Mouse (Mus musculus) retina, embryonic 14.5 days (tissue): ENCODE data around the gene Per1.

Experiments used
- DNase-seq: peaks from one replicate; pipeline ENCODE4 v3.0.0-alpha.2; 2015; ENCODE audit warnings: low spot score

Per1 gene

DNA sequence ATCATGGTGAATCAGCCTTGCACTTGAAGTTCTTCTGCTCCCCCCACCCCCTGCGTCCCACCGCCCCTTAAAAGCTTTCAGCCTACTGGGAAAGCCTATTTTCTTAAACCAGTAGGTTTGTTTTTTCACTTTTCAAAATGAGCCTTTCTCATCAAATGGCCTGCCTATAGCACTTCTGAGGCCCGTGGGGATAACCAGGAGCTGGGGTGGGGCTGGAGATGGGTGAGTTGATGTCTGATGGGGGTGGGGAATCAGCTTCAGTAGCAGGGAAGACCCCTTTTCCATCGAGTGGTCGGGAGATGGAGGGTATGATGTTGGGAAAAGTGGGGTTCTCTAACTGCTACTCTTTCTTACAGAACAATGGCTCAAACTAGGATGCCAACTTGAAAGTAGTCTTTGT, 21.8 kb downstream of the Per1 start:
- no peak for DNase-seq

DNA sequence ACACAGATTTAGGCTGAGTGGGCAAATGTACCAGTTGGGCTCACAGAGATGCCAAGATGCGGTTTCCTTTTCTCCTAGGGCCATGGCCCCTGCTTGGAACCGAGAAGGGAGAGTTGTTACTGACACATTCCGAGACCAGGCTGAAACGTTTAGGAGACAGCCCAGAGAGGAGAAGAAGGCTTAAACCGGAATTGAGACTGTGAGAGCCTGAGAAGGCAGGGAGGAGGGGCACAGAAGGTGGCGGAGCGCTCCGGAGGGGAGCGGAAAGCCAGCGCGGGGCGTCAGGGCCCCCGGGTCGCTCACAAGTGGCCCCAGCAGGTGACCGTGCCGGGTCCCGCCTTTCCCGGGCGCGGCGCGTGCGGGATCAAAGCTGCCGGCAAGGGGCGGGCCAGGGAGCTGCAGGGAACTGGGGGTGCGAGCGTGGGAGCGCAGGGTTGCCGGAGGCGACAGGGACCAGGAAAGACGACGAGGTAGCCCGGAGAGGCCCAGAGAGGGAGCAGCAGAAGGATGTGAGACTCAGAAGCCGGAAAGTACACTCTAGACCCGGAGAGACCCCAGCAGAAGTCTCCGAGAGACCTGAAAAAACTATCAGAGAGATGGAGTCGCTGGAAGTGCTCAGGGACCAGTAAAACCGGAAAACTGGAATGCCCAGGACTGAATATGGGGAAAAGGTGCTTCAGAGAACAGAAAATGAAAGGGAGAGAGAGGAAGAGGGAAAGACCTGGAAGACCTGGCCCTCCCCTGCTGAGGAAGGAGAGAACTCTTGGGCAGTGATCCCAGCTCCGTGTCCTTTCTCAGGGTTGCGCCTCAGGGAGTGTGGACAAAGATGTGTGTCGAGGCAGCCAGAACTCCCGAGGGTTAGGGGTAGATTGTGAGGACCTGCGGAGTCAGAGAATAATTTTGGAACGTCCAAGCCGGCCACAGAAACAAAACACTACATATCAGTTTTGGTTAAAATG, 23.0 kb downstream of the Per1 start:
- DNase-seq = peak; percentile 61

DNA sequence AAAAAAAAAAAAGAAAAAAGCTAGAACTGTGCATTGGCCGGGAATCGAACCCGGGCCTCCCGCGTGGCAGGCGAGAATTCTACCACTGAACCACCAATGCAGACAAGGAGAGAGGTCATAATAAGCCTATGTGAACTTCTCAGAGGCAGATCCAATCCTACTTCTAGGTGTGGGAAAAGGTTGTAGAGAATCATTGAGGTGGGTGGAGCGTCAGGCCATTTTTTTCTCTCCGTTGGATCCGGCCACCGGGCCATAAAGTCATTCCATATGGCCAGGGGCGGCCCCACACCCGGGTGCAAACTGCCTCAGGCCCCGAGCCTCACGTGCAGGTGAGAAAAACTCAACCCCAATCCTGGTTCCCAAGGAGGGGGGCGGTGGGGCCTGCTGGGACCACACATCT, 23.7 kb downstream of the Per1 start:
- peak; percentile 99 for DNase-seq

DNA sequence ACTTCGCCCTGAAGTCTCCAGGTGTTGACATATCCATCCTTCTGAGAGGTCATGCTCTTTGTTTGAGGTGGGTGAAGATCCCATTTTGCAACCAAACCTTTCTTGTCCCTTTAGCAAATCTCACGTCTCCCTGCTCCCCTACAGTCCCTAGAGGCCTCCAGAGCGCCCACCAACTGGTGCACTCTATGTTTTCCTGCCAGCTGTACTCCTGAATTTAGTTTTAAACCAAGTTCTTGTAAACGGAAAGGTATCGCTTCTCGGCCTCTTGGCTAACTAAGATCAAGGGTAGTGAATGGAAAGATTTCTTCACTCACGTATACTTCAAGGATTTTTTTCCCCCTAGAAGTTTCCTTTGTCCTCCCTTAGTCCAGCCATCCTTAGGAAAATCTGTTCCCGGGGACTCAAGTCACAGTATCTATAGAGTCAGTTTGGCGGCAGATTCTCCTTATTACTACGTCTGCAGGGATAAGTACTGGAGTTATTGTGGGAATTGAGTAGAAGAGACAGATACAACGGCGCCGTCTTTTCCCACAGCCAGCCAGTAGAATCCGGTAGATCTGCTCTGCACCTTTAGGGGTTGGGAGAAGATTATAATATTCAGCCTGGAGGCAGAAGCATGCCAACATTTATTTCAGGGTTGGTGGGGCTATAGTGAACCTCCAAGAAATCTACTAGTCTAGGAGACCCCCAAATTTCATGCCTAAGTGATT, 24.6 kb downstream of the Per1 start:
- DNase-seq = peak; percentile 5

DNA sequence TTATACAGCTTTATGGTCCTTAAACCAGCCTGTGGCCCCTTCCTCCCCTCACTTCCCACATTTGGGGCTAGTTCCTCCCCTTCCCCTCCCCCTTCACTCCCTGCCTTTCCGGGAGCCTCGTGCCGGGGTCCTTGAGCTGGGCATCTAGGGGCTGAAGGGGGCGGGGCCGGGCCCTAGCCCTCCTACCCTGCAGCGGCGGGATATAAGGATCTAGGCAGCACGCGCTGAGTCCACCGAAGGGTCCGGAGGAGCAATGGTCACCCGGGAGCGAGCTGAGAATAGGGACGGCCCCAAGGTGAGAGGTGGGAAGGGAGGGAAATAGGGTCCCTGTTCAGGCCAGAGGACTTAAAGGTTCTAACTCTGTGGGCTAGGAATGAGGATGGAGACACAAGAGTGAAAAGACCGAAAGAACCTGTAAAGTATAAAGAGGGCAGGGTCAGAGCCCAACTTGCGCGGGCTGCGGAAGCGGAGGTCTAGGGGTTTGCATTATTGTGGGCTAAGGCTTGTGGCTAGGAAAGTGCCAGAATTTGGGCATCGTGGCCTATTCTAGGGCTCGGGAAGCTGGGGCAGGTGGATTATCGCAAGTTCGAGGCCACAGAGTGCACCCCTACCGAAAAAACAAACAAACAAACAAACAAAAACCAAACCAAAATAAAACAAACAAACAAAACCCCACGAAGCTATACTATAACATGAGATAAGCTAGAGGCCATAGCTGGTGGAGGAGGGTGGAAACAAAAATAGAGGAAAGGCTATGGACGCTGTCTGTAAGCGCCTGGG, 25.4 kb downstream of the Per1 start, which contains the start of gene Hes7:
Gene Hes7, plus strand, starts transcription at position 184 of the 780 bp plus-strand sequence.
- peak; percentile 66 for DNase-seq

DNA sequence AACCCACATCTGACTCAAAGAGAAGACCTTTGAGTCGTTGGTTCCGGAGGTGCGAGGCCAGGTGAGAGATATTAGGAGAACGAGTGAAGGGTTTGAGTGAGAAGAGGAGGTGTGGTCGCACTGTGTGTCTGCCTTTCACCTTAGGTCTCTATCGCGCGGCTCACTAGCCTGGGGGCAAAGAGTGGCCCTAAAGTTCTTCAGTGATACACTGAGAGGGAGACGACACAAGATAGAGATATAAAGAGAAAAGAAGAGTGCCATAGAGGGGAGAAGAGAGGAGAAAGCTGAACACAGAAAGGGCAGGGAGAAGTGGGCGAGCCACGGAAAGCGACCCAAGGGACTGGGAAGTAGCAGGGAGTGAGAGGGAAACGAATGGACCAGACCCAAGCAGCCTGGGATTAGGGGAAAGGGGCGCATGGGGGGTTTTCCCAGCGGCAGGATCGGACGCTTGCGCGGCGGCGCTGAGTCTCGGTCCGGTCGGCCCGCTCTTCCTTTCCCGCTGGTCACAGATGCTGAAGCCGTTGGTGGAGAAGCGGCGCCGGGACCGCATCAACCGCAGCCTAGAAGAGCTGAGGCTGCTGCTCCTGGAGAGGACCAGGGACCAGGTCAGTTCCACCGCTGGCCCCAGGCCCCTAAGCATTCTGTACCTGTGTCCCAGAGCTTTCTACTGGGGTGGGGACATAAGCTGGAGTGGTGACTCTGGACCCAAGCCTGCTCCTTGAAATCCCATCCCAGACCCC, 26.2 kb downstream of the Per1 start:
- DNase-seq = peak; percentile 48

DNA sequence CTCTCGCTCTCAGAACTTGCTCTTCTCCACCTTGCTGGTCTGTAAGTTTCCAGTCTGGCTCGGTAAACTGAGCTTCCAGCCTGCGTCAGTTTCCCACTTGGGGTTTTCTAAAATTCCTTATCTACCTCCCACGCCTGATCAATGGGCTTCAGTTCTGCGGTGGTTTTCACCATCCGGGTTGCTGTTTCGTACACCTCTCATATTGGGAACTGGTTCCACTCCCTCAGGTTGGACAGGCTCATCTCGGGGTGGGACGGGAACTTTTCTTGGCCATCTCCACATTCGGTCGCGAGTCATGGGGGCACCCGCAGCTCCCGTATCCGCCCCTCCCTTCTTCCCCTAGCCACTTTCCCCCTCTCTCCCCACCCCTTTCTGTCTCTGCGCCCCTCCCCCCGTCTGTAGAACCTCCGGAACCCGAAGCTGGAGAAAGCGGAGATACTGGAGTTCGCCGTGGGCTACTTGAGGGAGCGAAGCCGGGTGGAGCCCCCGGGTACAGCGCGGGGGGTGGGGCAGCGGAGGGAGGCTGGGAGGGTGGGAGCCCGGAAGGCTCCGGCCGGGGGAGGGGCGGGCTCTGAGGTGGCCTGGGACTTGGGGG, 26.8 kb downstream of the Per1 start:
- no peak for DNase-seq

DNA sequence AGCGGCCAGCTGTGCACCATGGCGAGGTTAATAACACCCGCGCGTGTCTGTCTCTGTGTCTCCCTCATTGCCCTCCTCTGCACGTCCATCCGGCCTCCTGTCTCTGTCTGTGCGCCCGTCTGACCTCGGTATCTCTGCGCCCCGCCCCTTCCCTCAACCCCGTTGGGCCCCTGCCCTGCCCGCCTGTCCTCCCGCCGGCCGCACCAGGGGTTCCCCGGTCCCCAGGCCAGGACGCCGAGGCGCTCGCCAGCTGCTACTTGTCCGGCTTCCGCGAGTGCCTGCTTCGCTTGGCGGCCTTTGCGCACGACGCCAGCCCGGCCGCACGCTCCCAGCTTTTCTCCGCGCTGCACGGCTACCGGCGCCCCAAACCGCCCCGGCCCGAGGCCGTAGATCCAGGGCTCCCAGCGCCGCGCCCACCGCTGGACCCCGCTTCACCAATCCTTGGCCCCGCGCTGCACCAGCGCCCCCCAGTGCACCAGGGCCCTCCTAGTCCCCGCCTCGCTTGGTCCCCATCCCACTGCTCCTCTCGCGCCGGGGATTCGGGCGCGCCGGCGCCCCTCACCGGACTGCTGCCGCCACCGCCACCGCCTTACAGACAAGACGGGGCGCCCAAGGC, 27.4 kb downstream of the Per1 start, which contains the start of gene 9130213A22Rik:
Gene 9130213A22Rik, minus strand, starts transcription at position 254 of the 616 bp plus-strand sequence.
- DNase-seq = peak; percentile 91

DNA sequence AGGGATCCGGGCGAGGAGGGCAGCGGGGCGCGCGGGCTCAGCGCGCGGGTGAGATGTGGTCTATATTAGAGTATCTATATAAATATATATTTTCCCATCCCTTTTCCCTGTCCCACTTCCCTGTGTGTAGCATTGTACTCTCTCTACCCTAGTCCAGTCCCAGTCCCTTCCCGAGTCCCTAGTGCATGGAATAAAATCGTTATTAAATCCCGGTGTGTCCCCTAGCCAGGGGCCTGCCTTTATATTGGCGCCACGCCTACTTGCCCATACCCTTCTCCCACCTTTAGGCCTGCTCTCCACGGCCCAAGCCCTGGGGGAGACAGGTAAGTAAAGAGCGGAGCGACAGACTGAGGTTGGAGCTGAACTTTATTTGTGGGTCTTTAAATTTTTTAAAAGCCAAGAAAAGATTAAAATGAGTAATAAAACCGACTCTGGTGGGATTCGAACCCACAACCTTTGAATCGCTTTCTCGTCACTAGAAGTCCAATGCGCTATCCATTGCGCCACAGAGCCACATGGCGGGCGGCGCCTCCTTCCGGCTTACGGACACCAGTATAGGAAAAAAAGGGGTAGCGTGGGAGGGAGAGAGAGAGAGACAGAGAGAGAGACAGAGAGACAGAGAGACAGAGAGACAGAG, 28.2 kb downstream of the Per1 start:
- peak; percentile 96 for DNase-seq

DNA sequence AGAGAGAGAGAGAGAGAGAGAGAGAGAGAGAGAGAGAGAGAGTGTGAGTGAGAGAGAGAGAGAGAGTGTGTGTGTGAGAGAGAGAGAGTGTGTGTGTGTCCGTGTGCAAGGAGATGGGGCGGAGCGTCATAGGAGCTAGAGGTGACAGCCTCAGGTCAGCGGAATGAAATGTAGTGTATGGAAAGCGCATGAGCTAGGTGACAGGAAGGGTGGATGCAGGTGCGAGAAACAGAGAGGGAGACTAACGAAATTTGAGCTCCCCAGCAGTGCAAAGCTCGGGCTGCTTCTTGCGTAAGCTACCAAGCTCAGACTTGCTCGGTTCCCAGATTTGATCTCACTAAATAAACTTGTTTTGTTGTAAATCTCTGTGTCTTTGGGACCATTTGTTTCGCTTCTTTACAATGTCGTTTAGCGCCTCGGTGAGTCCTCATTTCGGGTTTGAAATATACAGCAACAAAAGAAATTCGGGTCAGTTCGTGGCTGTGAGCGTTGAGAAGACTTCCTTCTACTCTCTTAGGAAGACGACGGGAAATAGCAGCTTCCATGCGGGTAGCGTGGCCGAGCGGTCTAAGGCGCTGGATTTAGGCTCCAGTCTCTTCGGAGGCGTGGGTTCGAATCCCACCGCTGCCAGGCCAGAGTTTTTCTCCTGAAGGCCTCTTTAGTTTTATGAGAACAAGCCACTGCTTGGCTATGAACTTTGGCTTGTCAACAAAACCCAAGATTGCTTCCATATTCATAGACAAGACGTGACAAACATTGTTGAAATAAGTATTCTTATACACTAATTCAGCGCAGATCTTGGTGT, 28.9 kb downstream of the Per1 start:
- DNase-seq = peak; percentile 97

DNA sequence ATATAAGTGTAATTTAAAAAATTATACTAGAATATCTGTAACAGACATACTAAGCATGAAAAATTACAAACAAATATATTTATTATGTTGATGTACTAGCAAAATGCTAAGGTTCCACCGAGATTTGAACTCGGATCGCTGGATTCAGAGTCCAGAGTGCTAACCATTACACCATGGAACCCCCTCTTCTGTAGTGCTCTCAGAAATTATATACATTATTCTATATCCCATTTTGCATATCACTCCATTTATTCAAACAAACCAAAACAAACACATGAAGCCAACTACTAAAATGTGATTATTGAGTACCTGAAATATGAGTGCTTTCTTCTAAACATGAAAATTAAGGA, 29.5 kb downstream of the Per1 start:
- DNase-seq = peak; percentile 94

DNA sequence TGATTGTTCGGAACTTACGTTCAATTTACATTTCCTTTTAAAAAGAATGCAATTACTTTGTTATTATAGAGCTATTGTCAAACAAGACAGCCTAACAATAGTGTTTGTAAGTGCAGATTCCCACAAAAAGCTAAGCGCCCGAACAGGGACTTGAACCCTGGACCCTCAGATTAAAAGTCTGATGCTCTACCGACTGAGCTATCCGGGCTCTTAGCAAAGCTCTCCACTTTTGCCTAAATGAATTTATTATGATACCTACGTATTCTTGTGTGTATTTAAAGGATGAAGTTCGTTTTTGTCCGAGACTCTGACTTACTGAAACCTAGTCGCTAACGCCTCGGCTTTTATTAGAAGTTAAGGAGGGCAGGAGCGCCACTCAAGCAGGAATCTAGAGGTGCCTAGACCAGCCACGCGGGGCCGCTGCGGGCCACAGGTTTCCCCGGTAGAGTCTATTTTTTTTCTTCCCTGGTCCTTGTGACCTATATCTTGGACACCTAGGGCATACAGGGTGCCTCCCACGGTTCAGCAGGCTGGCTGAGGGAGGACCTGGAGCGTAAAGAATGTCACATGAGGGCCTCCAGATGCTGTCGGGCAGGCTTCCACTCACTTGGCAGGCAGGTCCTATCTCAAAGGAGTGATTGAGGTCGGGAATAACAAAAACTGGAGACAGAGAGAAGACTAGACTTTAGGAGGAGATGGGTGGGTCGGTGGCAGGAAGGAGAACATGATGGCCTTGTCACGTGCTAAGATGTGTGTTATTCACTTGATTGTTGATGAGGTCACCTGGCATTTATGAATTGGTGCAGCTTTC, 30.2 kb downstream of the Per1 start:
- DNase-seq = peak; percentile 98

DNA sequence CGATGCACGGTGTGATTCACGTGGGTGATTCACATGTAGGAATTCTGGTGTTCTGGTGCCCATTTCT, 30.7 kb downstream of the Per1 start, which contains the start of gene Aloxe3:
Gene Aloxe3, plus strand, starts transcription at position 45 of the 67 bp plus-strand sequence.
- DNase-seq = no peak

DNA sequence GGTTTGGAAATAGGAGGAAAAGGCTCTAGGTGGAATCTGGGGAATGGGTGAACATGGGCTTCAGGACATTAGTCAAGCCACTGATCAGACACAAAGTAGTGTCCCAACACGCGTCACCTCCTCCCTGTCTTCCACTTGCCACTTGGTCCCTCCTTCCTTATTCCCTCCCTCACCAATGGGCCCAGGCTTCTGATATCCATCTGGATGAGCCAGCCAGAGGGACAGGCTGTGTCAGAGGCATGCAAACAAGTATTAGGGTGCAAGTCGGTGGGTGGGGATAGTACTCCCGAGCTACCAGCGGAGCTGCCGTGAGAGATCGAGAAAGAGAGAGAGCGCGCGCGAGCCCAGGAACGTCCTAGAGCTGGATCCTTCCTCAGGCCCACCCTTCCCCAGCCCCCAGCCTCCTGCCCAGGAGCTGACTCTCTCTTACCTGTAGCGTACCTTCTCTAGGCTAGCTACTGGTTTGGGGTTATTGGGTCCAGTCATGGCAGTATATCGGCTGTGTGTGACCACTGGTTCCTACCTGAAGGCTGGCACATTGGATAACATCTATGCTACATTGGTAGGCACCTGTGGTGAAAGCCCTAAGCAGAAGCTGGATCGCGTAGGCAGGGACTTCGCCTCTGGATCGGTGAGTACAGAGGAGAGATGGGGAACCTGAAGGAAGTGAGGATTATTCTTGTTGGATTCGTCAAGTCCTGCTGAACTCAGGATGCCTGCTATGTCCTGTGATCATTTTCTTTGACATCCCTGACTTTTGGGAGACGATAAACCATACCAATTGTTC, 31.1 kb downstream of the Per1 start:
- DNase-seq = no peak

DNA sequence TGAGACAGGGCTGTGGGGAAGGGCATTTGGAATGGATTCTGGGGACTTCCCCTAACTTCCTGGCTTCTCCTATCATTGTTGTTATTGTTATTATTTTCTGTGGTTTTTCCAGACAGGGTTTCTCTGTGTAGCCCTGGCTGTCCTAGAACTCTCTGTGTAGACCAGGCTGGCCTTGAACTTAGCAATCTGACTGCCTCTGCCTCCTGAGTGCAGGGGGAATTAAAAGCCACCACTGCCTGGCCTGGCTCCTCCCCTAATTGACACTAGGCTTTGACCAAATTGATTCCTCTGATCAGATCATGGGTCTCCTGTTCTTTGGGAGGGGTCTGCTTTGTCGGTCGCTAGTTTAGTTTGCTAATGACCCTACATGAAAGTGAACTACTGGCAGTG, 31.7 kb downstream of the Per1 start:
- peak; percentile 26 for DNase-seq

DNA sequence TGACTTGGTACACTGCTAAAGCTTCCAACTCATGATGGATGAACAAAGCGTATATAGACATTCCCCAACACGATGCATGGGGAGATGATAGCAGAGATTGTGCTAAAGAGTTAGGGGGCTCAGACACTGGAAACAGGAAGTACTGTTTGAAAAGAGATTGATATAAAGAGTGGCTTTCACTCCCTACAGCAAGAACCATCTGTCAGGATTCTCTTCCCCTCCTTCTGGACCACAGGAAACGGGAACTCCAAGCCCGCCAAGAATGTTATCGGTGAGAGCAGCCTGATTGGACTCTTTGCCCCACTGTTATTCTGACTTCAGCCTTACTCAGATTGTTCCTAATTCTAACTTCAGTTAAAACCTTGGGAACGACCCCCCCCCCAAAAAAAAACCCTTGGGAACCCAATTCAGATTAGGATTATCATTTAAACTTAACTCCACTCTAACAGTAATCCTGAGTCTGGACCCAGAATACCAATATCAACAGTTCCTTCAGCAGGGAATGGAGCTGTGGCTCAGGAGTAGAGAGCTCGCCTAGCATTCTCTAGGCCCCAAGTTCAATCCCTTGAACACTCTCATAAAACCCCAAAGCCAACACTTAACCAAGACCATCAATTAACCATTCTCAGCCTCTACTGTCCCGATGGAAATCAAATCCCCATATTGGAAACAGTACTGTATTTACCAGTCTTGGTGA, 33.6 kb downstream of the Per1 start:
- no peak for DNase-seq

DNA sequence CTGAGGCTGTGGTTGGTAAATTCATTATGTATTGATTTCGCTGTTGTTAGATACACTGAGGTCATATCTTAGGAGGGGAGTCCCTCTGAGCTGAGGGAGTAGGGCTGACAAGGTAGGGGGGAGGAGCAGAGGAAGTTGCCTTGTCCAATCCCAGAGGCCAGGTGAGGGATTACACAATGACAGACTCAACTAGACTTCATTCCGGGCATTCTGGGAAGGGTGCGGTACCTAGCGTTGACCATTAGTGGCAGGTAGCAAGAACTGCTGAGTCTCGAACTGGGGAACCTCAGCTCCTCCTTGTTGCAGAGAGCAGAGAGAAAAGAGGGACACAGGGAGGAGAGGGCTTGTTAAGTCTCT, 38.5 kb downstream of the Per1 start:
- DNase-seq = peak; percentile 63
